Mouse (Mus musculus): ENCODE measurements around the gene Avpi1. TPM values are rescaled to one million over a fixed set of nuclear protein-coding genes. Genes with fewer than 3 reads are reported as not detected.

Gene Avpi1
- total RNA-seq, 1 experiment from 2014 or later: 5.1 TPM

Other genes with a start within 250 kb of the Avpi1 start
- 20.5 and 23.3 TPM in 2 replicates for gene Rrp12, start 232.9 kb downstream of the Avpi1 start, total RNA-seq (2017)
- gene Pgam1, start 217.1 kb downstream of the Avpi1 start, total RNA-seq (2017): 206 and 215 TPM in 2 replicates
- gene Exosc1, start 195.6 kb downstream of the Avpi1 start, total RNA-seq (2017): 77.8 and 81.5 TPM in 2 replicates
- gene Zdhhc16, start 195.6 kb downstream of the Avpi1 start, total RNA-seq (2017): 21.9 and 41.6 TPM in 2 replicates
- 13.5 and 34.9 TPM in 2 replicates for gene Mms19, start 147.9 kb downstream of the Avpi1 start, total RNA-seq (2017)
- gene Ubtd1, start 147.3 kb downstream of the Avpi1 start, total RNA-seq (2017): 3.6 and 4.1 TPM in 2 replicates
- not detected in 2 replicates for gene Ankrd2, start 93.1 kb downstream of the Avpi1 start, total RNA-seq (2017)
- not detected in 2 replicates for gene Hoga1, start 83.4 kb downstream of the Avpi1 start, total RNA-seq (2017)
- gene 4933411K16Rik, start 76.8 kb downstream of the Avpi1 start, total RNA-seq (2017): not detected in 2 replicates
- 1.4 and 1.7 TPM in 2 replicates for gene Morn4, start 42.7 kb downstream of the Avpi1 start, total RNA-seq (2017)
- gene Pi4k2a, start 38.6 kb downstream of the Avpi1 start, total RNA-seq (2017): 7.8 and 12.5 TPM in 2 replicates
- gene Marveld1, start 18.3 kb upstream of the Avpi1 start, total RNA-seq (2017): 10.7 and 12.0 TPM in 2 replicates
- gene Zfyve27, start 34.9 kb upstream of the Avpi1 start, total RNA-seq (2017): 15.5 and 17.5 TPM in 2 replicates
- gene Sfrp5, start 73.2 kb upstream of the Avpi1 start, total RNA-seq (2017): not detected in 2 replicates
- not detected in 2 replicates for gene Golga7b, start 118.5 kb upstream of the Avpi1 start, total RNA-seq (2017)

All from common myeloid progenitor, adult 5-6 weeks (primary cell).